Mouse (Mus musculus) stomach, embryonic 16.5 days (tissue): ENCODE results near the gene Dleu7. TPM values are rescaled to one million over a fixed set of nuclear protein-coding genes. Genes with fewer than 3 reads are reported as not detected.
A peak's percentile ranks its signal among the peaks of the same experiment; 100 is the strongest.

Source experiments
- ATAC-seq: fragments of 200-750 bp; cut with Nextera tagmentation; 2 replicates; pipeline ENCODE4 v1.8.0; 2017; ENCODE audit warnings: moderate number of reproducible peaks, moderate TSS enrichment; ENCODE audit not compliant: insufficient read depth, low FRiP score
- H3K27ac ChIP-seq: fragments of 300-500 bp; sonication (generic); 2 replicates; pipeline ENCODE4 v1.5.1; 2014; ENCODE audit warnings: low read length
- H3K27me3 ChIP-seq: fragments of 300-500 bp; sonication (generic); 2 replicates; pipeline ENCODE4 v1.6.1; 2014; ENCODE audit warnings: low read length, control low read depth, mixed read lengths; ENCODE audit not compliant: control insufficient read depth, insufficient read depth
- H3K36me3 ChIP-seq: fragments of 300-500 bp; sonication (generic); 2 replicates; pipeline ENCODE4 v1.6.1; 2014; ENCODE audit warnings: low read length; ENCODE audit not compliant: control insufficient read depth, insufficient read depth
- H3K4me1 ChIP-seq: fragments of 300-500 bp; sonication (generic); 2 replicates; pipeline ENCODE4 v1.6.1; 2014; ENCODE audit warnings: low read length, control low read depth, mixed read lengths; ENCODE audit not compliant: control insufficient read depth, insufficient read depth
- H3K4me2 ChIP-seq: fragments of 300-500 bp; sonication (generic); 2 replicates; pipeline ENCODE4 v1.6.1; 2014; ENCODE audit warnings: low read depth, low read length, mixed read lengths
- H3K4me3 ChIP-seq: fragments of 300-500 bp; sonication (generic); replicated peaks from 2 replicates; pipeline ENCODE4 v1.5.1; 2014; ENCODE audit warnings: mild to moderate bottlenecking, low read length
- H3K9ac ChIP-seq: fragments of 300-500 bp; sonication (generic); 2 replicates; pipeline ENCODE4 v1.6.1; 2014; ENCODE audit warnings: low read length
- H3K9me3 ChIP-seq: fragments of 300-500 bp; sonication (generic); replicated peaks from 2 replicates; pipeline ENCODE4 v1.6.1; 2016; ENCODE audit warnings: low read length, control low read depth; ENCODE audit not compliant: control insufficient read depth
- WGBS: fragments of 180-500 bp; shearing (Covaris S2); extraction: QIAGEN DNeasy Blood & Tissue Kit; methylation state at CpG from one replicate; pipeline ENCODE4 v1.1.7; 2014; 5-methylcytosine and 5-hydroxymethylcytosine counted together
- polyA plus RNA-seq: library from polyadenylated mRNA; unstranded; fragments of >200 nt; fragmentation: Nextera tagmentation; extraction: Ambion mirVana; gene quantifications from 2 replicates; pipeline ENCODE4 v1.2.1, GENCODE M21; 2015

The Dleu7 gene
- polyA plus RNA-seq, 1 experiment from 2014 or later, result 0.36 TPM

DNA sequence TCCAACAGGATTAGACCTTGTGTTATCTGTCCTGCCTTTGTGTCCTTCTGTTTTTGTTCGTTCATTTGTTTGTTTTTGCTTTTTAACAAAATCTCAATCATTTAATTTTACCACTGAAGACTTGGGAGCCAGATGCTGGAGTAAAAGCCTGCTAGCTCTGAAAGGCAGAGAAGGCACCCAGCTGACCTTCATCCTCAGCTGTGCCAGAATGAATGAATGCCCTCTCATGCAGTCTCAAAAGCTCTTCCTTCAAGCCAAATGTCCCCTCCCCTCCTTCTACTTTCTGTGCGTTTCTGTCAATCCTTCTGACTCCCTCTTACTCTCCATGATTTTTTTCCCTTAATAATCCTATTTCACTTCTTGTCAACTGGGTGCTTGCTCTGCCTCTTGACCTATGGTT lies 34.3 kb upstream of the Dleu7 start:
- H3K27me3 ChIP-seq, result no peaks in the 10 kb centered on the region

GRCm38 (mm10) chr14:62326026-62326425 lies 33.2 kb upstream of the Dleu7 start:
- no peak for ATAC-seq
- WGBS, result 46% methylated on average over 3 of the region's 3 CpGs

More for the DNA sequence above, 34.3 kb upstream of the Dleu7 start:
- H3K4me2 ChIP-seq, result no peak overlapping the region
- no peak overlapping the region for H3K27ac ChIP-seq
- no peak for ATAC-seq
- no peak overlapping the region for H3K9ac ChIP-seq
- peaks cover 10% of the 10 kb centered on the region for H3K4me1 ChIP-seq
- no peaks in the 10 kb centered on the region for H3K9me3 ChIP-seq
- no peaks in the 10 kb centered on the region for H3K36me3 ChIP-seq
- 16% methylated on average over 2 of the region's 2 CpGs for WGBS
- H3K4me3 ChIP-seq, result no peak overlapping the region

DNA sequence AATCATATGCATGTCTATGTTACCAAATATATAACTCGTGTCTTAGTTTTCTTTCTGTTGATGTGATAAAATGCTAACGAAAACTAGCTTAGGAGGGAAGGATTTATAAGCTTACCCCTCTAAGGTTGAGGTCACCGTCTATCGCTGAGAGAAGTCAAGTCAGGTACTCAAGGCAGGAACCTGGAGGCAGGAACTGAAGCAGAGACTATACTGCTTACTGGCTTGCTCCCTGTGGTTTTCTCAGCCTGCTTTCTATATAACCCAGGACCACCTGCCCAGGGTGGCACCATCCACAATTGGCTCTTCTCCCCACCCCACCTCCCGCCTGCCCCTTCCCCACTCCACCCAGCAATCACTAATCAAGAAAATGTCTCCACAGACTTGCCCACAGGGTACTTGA lies 32.1 kb upstream of the Dleu7 start:
- H3K27ac ChIP-seq, result no peak overlapping the region
- H3K4me2 ChIP-seq, result no peak overlapping the region
- ATAC-seq, result no peak
- H3K9me3 ChIP-seq, result no peaks in the 10 kb centered on the region
- no peaks in the 10 kb centered on the region for H3K36me3 ChIP-seq
- peaks cover 6% of the 10 kb centered on the region; the same call in 1 of the 2 replicates for H3K4me1 ChIP-seq
- H3K4me3 ChIP-seq, result no peak overlapping the region
- 83% methylated on average over 5 of the region's 5 CpGs for WGBS
- no peak overlapping the region for H3K9ac ChIP-seq
- no peaks in the 10 kb centered on the region for H3K27me3 ChIP-seq

More at GRCm38 (mm10) chr14:62326026-62326425, 33.2 kb upstream of the Dleu7 start:
- Histone ChIP-seq H3K4me2 (no peak overlapping the region), H3K4me1 (peaks cover 6% of the 10 kb centered on the region; the same call in 1 of the 2 replicates), H3K27me3 (no peaks in the 10 kb centered on the region), H3K36me3 (no peaks in the 10 kb centered on the region), H3K9ac (no peak overlapping the region), H3K9me3 (no peaks in the 10 kb centered on the region), H3K4me3 (no peak overlapping the region), H3K27ac (no peak overlapping the region)

GRCm38 (mm10) chr14:62323457-62323856 lies 30.6 kb upstream of the Dleu7 start:
- no peak overlapping the region for H3K4me2 ChIP-seq
- no peak overlapping the region for H3K4me3 ChIP-seq
- WGBS, result 74% methylated on average over 5 of the region's 5 CpGs
- 0 out of 2 replicates have a peak overlapping the region, but pooled peaks have one; percentile 4 for H3K27ac ChIP-seq
- no peaks in the 10 kb centered on the region for H3K9me3 ChIP-seq
- no peaks in the 10 kb centered on the region for H3K27me3 ChIP-seq
- ATAC-seq, result no peak
- peaks cover 6% of the 10 kb centered on the region; the same call in 1 of the 2 replicates for H3K4me1 ChIP-seq
- no peaks in the 10 kb centered on the region for H3K36me3 ChIP-seq
- no peak overlapping the region for H3K9ac ChIP-seq

DNA sequence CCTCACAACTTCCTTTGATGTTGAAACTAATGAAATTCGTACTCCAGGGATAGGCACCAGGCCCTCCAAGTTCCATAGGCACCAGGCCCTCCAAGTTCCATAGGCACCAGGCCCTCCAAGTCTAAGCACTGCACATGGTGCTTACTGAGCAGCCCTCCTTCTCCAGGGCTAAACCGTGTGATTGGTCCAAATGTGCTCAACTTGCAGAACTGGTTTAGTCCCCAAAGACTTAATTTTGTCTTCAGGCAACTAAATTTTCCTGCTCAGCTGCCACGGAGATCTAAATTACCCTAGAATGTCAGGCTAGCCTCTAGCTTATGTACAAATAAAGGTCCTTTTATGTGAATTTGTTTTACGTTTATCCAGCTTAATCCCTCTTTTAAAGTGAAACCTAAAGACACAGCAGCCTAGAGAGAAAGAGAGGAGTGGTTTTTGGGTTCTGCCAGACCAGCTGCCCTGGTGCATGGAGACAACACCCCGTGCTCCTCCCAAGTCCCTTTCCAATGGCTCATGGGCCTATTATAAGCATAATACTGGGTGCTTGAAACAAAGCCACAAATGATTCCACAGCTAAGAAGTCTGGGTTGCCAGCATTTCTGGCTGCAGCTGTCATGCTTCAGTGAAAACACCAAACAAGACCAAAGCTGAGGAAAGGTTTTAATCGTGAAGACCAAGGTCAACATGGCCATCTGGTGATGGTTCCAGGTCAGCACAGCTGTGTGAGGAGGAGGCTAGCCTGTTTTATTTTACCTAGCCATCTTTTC lies 29.9 kb upstream of the Dleu7 start:
- WGBS, result 35% methylated on average over 6 of the region's 6 CpGs
- H3K27ac ChIP-seq, result peak overlapping the region; percentile 18; the same call in 1 of the 2 replicates
- no peak for ATAC-seq

GRCm38 (mm10) chr14:62311672-62312071 lies 18.8 kb upstream of the Dleu7 start:
- no peak for ATAC-seq
- Histone ChIP-seq H3K9me3 (no peaks in the 10 kb centered on the region), H3K27ac (no peak overlapping the region), H3K9ac (no peak overlapping the region), H3K4me3 (no peak overlapping the region), H3K4me1 (no peaks in the 10 kb centered on the region), H3K4me2 (no peak overlapping the region), H3K27me3 (no peaks in the 10 kb centered on the region), H3K36me3 (no peaks in the 10 kb centered on the region)
- 93% methylated on average over 1 of the region's 1 CpGs for WGBS

More for the DNA sequence above, 29.9 kb upstream of the Dleu7 start:
- no peaks in the 10 kb centered on the region for H3K36me3 ChIP-seq
- H3K4me2 ChIP-seq, result no peak overlapping the region
- no peaks in the 10 kb centered on the region for H3K27me3 ChIP-seq
- H3K4me1 ChIP-seq, result peaks cover 6% of the 10 kb centered on the region; the same call in 1 of the 2 replicates
- no peak overlapping the region for H3K4me3 ChIP-seq
- H3K9ac ChIP-seq, result no peak overlapping the region
- no peaks in the 10 kb centered on the region for H3K9me3 ChIP-seq

GRCm38 (mm10) chr14:62309026-62309425 lies 16.2 kb upstream of the Dleu7 start:
- Histone ChIP-seq H3K4me1 (no peaks in the 10 kb centered on the region), H3K4me2 (no peak overlapping the region), H3K27ac (no peak overlapping the region), H3K4me3 (no peak overlapping the region), H3K9me3 (no peaks in the 10 kb centered on the region), H3K9ac (no peak overlapping the region), H3K36me3 (no peaks in the 10 kb centered on the region), H3K27me3 (no peaks in the 10 kb centered on the region)
- ATAC-seq, result no peak
- WGBS, result 39% methylated on average over 2 of the region's 2 CpGs

DNA sequence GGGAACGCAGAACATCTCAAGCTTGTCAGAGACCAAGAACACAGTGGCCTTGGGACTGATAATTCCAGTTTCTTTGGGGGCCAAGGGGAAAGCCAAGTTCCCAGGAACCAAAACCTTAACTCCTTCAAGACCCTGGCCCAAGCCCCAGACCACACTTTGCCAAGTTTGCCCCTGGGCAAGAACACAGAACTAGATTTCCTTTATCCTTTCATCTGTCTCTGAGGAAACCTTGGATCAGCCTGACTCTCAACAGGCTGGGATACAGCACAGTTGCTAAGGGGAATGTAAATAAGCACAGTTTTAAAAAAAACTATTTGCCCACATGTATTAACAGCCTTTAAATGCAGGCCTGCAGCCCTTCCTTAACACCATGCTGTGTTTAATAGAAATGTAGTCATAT lies 14.7 kb upstream of the Dleu7 start:
- H3K4me2 ChIP-seq, result no peak overlapping the region
- H3K9me3 ChIP-seq, result no peaks in the 10 kb centered on the region
- no peak for ATAC-seq
- H3K27me3 ChIP-seq, result no peaks in the 10 kb centered on the region
- no peak overlapping the region for H3K9ac ChIP-seq
- no peak overlapping the region for H3K4me3 ChIP-seq
- WGBS, result 83% methylated on average over 1 of the region's 1 CpGs
- H3K36me3 ChIP-seq, result no peaks in the 10 kb centered on the region
- H3K4me1 ChIP-seq, result no peaks in the 10 kb centered on the region
- no peak overlapping the region for H3K27ac ChIP-seq

GRCm38 (mm10) chr14:62300031-62300430 lies 7.2 kb upstream of the Dleu7 start:
- Histone ChIP-seq H3K4me3 (no peak overlapping the region), H3K36me3 (no peaks in the 10 kb centered on the region), H3K27ac (no peak overlapping the region), H3K27me3 (no peaks in the 10 kb centered on the region), H3K4me1 (no peaks in the 10 kb centered on the region), H3K9me3 (no peaks in the 10 kb centered on the region), H3K4me2 (no peak overlapping the region), H3K9ac (no peak overlapping the region)
- 65% methylated on average over 3 of the region's 3 CpGs for WGBS
- no peak for ATAC-seq
